Mouse (Mus musculus): Measurements from ENCODE around the gene Dtnb. TPM values are rescaled to one million over a fixed set of nuclear protein-coding genes. Genes with fewer than 3 reads are reported as not detected.

The Dtnb gene
- total RNA-seq, 2 experiments from 2014 or later = 8.3 to 14.8 TPM

DNA sequence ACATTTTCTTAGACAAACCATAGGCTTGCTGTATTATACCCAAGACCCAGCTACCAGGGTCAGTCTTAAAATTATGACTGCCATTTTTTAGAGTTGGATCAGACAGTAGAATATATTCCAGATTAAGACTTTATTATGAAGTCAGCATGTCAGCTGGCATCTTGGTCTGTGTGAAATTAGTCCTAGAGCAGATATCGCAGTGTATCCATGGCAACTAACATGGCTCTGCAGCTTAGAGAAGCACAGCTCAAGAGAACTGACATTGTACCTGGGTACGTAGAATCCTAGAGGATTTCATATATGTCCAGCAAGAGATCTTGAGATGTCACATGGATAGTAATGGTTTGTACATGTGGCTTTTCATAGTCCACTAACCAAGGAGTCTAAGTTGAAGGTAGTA, 148.3 kb downstream of the Dtnb start:
- ATAC-seq (replicated peaks; ENCODE audit: low FRiP score, poor library complexity, severe bottlenecking) = no peak

DNA sequence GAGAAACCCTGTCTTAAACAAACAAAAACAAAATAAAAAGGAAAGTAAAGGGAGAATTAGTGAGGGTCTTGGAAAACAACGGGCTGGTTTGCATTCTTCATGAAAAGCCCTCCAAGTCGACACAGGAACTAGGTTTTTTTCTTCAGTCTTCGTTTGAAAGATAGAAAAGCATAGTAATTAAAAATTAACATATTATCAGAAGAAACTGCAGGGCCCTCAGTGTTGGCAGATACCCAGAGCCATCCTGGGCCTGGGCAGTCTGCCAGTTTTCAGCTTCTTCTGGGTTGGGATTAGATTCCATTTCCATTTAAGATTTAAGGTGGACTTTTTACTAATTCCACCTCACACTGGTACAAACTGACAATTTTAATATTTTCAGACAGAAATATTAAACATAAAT, 151.6 kb downstream of the Dtnb start:
- no peak for ATAC-seq (replicated peaks; ENCODE audit: low FRiP score, poor library complexity, severe bottlenecking)

DNA sequence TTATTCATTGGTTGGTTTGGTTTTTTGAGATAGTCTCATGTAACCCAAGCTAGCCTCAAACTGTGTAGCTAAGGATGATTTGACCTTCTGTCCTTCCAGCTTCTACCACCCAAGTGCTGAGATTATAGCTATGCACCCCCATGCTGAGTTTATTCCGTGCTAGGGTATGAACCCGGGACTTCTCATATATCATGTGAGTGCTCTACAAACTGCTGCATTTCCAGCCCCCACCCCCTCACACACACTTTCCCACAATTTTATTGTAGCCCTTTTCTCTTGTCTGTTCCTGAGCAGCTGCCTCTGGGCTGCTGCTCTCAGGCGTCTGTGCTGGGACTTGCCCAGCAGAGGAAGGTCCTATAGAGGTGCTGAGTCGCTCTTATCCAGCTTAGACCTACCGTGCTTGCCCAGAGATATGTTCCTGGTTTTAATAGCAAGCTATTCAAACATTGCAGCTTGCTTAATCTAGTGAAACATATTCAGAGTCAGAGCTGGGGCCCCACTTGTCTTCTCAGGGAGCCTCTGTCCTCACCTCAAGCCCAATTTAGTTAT, 152.7 kb downstream of the Dtnb start:
- ATAC-seq (replicated peaks; ENCODE audit: low FRiP score, poor library complexity, severe bottlenecking) = no peak

DNA sequence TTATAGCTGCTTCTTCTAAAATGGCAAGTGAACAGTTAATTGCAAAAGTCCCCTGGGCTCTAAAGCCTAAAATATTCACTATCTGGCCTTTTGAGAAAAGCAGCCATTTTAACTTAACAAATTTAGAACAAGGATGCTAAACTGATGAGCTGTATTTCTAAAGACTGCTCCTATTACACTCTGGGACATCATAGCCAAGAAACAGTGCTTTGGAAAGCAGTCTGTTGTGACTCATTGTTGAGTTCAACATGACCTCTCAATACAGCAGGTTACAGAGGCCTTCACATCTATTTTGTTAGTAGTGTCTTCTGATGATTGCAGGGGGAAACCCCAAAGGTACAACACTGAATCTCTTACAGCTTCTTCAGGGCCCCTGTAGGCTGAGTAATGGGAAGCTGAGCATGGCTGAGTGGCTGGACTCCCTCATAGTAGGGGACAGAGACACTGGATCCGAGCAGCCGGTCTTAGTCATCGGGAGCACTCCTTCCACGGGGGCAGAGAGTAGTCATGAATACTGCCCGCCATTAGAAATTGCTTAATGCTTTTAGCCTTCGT, 157.4 kb downstream of the Dtnb start:
- no peak for ATAC-seq (replicated peaks; ENCODE audit: low FRiP score, poor library complexity, severe bottlenecking)

DNA sequence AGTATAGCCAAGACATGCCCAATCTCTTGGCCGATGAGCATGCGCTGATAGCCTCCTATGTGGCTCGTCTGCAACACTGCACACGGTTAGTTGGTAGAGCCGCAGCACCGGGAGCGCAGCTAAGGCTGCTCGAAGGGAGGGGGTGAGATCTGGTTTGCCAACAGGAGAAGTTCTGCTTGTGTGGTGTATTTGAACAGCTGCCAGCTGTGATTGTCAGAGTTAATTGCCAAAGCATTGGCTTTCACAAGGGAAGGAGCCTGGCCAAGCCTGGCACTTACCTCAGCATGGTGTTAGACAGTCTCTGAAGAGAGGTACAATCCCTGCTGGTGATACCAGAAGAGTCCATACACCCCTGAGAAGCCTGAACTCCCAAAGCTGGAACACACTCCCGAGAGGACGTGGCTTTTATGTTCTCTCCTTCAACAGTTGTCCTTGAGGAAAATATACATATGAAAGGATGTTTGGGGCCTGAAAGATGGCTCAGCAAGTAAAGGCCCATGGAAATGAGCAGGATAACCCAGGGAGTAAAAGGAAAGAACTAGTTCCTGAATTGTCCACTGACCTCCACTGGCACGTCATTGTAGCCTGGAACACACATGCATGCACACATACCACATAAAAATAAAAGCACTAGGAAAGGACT, 160.6 kb downstream of the Dtnb start:
- ATAC-seq (replicated peaks; ENCODE audit: low FRiP score, poor library complexity, severe bottlenecking) = no peak

DNA sequence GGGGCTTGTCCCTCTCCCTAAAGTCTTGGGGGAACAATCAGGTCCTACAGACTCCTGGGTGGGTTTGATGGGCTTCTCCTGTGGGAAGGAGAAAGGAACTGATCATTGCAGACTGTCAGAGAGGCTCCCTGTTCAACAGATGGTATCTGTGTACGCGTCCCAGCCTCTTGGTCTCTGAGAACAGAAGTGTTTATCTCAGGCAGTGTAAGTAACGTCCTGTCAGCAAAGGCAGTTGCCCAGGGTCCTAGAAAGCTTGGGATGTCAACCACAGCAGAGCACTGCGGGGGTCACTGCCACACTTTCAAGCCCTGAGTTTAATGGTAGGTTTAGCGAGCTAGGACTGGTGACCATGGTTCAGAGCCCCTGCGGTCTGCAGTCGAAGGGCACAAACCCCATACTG, 161.1 kb downstream of the Dtnb start:
- no peak for ATAC-seq (replicated peaks; ENCODE audit: low FRiP score, poor library complexity, severe bottlenecking)

DNA sequence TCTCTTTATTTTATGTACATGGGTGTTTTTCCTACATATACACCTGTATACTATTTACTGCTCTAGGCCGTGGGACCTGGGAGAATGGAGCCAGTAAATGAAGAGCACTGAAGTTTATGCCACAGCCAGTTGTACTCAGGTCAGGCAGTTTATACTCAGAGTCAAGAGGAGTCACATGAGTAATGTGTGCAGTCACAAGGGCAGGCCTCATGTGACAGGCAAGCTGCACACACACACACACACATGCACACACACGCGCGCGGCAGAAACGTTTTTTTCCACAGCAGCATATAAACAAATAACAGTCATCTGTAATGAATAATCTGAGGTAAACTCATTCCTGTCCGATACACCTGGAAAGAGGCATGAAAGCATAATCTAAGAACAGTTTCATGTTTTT, 164.8 kb downstream of the Dtnb start:
- ATAC-seq (replicated peaks; ENCODE audit: low FRiP score, poor library complexity, severe bottlenecking) = no peak

DNA sequence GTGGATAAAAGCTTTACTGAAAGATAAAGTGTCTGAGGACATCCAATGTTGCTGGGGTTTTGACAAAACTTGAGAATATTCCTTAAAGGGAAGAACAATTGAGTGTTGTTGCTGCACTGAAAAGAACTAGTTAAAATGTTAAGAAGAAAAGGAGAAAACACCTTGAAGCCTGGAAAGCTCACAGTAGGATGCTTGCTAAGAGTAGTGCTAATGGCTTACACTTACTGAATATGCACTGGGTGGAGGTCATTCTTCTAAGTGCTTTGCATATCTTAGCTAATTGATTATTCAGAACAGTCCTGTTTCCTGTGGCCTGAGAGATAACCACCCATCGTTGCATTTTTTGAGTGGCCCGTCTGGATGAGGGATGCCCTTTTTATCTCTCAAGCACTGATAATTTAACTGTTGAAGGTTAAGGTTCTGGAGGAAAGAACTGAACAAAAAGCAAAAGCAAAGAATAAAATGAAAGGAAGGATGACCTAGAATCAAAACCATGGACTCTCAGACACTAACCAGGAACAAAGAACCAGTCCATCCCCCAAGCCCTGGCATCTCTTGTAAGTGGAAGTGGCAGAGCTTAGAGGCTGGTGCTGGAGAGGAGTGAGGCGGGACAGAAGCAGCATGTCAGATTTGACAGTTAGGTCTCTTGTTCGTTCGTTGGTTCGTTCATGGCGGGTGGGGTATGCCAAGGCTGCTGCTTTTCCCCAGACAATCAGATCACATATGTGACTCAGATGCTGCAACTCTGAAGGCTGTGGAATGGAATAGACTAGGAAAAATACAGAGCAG, 166.8 kb downstream of the Dtnb start:
- no peak for ATAC-seq (replicated peaks; ENCODE audit: low FRiP score, poor library complexity, severe bottlenecking)

DNA sequence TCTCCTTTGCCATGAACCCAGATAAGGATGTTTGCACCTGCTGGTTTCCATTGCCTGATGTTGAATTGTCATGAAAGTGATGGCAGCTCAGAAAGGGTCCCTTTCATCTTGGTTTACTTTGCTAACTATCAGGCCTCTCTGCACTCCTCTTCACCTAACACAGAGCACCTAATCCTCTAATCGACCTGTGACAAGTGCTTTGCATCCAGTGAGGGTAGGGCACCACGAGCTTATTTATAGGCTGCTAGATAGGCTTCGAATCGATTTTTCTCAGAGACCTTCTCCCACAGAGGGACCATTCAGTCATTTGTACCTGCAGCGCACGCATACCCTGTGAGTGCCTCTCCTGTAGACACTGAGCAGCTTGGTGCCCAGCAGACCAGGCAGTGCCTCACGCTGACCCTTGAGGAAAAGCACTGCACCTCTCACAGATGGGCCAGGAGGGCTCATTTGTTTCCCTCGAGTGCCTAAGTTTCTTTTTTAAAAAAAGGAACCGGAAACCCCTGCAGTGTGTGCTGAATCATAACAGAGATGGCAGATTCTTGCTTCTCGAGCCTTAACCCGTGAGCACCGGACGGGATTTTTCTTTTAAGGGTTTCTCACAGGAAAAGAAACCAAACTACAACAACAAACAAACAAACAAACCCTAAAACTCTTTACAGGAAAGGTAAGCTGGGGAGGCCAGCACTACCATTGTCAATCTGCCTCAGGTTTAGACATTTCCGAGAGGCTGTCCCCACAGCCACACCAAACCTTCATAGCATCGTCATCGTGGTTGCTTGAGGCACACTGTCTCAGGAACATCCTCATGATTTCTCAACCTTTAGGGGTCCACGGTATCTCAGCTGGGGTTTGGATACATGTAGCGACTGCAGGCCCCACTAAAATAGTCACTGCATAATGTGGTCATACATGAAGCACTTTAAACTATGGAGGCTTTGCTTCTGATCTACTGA, 167.8 kb downstream of the Dtnb start:
- no peak for ATAC-seq (replicated peaks; ENCODE audit: low FRiP score, poor library complexity, severe bottlenecking)

DNA sequence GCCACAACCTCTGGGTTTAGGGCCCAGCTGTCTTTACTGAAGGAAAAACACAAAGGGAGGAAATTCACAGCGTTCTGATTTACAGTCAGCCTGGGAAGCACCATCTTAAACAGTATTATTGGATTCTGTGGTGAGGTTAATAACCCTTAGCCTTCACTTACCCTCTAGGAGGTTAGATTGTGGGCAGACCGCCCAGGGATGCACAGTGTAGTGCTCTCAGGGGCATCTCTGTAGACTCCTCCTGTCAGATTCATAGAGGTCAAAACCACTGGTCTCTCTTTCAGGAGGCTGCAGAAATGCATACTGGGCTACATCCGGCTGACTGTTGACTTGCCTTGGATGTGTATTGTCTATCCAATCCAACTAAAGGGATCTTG, 168.5 kb downstream of the Dtnb start:
- ATAC-seq (replicated peaks; ENCODE audit: low FRiP score, poor library complexity, severe bottlenecking) = no peak

DNA sequence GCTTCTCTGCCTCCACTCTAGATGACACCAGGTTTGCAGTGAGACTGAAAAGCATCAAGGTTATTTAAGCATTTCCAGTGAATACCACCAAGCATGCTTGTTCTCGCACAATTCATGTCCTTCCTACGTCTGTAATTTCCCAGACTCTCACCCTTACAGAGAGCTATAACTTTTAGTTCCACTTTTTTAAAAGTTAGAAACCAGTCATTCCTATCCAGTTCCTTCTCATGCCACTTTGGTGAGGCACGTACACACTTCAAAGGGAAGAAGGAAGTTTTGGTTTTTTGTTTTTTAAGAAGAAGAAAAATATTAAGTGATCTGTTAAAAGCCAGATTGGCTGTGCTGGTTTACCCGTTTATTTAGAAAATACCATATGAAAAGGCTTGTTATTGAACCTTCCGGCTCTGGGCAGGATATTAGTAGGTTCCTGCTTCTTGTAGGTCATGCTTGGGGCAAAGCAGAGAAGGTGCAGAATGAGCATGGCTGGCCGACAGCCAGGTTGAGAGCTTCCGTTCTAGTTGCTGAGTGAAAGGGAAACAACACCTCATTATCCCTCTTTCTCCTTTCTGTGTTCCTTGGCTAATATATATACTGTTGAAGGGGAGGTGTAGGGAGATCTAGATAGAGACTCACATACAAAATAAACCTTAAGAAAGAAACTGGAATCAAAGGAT, 173.4 kb downstream of the Dtnb start:
- ATAC-seq (replicated peaks; ENCODE audit: low FRiP score, poor library complexity, severe bottlenecking) = no peak

DNA sequence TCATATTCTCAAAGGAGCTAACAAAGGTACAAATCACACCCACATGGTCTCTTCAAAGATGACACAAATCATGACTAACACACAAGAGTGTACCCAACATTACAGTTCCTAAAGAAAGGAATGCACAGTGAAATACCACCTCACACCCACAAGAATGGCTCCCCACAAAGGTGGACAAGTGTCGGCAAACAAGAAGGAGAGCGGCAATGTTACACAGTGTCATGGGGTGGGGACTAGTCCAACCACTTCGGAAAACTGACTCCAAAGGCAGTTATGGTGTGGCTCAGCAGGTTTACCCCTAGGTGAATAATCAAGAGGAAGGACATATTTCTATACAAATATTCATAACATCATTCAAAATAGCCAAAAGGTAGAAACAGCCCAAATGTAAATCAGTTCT, 174.2 kb downstream of the Dtnb start:
- no peak for ATAC-seq (replicated peaks; ENCODE audit: low FRiP score, poor library complexity, severe bottlenecking)

DNA sequence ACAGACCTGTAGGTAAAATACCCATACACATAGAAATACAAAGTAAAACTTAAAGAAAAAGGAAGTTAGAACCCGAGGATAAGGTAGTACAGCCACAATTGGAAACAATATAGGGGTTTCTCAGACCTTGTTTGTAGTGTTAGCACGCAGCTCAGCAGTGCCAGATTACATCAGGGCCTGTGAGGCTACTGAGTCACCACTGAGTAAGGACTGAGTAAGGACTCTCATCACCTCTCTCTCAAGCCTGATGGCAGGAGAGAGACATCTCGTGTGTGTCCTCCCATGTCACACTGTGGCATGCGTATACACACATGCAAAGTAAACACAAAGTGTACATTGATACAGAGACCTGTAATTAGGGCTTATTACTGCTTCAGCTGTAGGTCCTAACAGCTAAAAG, 175.4 kb downstream of the Dtnb start:
- ATAC-seq (replicated peaks; ENCODE audit: low FRiP score, poor library complexity, severe bottlenecking) = no peak

DNA sequence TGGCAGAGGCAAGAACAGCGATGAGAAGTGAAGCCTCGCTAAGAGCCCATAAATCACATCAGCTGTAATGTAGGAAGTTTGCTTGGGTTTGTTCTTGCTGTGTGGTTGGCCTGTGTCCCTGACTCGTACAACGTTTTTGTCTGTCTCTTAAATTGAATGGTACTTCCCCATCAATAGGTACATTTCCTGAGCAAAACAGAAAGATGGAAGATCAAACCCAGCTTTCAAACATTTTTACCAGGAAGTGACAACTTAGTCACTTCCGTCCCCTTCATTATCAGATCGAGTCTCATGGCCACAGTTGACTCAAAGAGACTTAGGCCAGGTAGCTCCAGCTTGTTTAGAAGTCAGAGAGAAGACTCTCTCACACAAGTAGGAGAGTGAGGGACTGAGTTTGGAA, 183.3 kb downstream of the Dtnb start:
- no peak for ATAC-seq (replicated peaks; ENCODE audit: low FRiP score, poor library complexity, severe bottlenecking)

DNA sequence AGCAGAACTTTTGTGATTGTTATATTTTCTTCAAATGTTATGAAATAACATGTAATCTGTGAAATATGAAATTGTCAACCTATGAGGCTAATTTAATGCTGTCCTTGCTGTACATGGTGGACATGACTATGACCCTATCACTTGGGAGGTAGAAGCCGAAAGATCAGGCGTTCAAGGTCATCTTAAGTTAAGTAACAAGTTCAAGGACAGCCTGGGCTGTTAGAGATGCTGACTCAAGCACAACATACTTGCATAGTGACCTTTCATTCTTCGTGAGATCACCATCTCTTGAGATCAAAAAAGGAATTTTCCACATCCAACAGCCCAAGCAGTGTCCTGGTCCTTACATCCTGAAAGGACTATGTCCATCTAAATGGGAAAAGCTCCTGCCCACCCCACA, 184.0 kb downstream of the Dtnb start:
- ATAC-seq (replicated peaks; ENCODE audit: low FRiP score, poor library complexity, severe bottlenecking) = no peak

DNA sequence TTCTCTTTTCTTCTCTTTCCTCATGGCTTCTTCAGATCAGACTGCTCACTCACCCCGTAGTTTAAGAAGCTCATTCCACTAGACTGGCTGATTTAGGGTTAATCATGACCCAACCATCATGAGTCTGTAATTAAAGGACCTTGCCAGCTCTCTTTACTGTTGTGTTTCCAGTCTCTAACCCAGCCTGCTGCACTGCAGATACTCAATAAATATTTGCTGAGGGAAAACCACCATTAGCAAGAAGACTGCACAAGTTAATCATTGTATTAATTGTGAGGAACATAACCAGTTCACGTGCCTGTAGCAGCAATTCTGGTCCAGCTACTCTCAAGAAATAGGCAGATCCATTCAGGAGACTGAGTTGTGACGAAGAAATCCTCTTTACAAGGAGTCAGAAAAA, 185.9 kb downstream of the Dtnb start:
- no peak for ATAC-seq (replicated peaks; ENCODE audit: low FRiP score, poor library complexity, severe bottlenecking)

DNA sequence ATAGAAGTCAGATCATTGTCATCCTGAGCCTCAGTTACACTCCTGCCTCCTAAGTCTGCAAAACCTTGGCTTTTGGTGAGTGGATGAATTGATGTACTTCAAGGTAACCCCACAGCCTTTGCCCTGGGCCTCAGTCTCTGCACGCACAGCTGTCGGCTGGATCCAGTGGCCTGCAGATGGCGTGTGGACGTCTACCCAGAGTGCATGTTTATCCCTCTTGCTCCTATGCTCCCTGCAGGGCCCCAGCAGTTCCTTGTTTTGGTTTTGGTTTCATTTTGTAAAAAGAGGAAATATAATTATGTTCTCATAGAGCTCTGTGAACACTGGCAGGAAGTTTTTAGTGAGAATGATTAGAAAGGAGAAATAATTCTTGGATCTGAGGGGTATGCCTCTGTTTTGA, 187.2 kb downstream of the Dtnb start:
- no peak for ATAC-seq (replicated peaks; ENCODE audit: low FRiP score, poor library complexity, severe bottlenecking)

DNA sequence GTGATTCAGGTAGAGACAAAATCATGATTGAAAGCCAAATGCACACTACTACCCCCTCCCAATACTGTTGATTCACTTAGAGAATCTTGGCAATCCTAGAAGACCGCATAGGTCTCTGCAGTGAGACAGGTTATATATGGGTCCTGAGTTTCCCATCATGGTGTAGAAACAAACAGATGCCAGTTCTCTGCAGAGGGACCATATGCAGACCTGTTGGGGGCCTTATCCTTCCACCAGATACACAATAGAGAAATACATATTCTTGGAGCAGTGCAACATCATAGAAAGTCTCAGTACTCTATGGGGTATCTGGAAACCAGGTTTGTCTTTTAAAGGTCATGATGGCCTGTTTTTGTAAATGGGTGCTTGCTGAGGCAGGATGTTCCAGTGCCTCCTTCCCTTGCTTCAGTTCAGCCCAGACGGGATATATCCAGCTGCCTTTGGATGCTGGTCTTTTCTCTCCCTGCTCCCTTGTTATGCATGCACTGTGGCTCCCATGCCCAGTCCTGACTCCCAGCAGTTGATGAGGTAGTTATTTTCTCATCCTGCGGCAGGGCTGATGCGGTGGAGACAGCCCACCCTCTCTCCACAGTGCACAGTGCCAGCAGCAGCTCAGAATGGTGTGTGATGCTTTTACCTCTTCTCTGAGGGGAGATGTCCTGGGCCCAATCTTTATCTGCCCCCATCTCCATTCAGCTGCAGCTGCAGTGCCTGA, 188.9 kb downstream of the Dtnb start:
- no peak for ATAC-seq (replicated peaks; ENCODE audit: low FRiP score, poor library complexity, severe bottlenecking)
